Mouse (Mus musculus): ENCODE results near the gene Arhgef10l. TPM values are rescaled to one million over a fixed set of nuclear protein-coding genes. Genes with fewer than 3 reads are reported as not detected.
A peak's percentile ranks its signal among the peaks of the same experiment; 100 is the strongest.
"Not testable (repeated sequence)": the region's sequence is repeated elsewhere in the genome, so short reads cannot be mapped to it uniquely, and the experiment has no call there.

Gene Arhgef10l
- total and polyA plus RNA-seq, 3 experiments: 10.2 to 26.0 TPM; not detected in 1

DNA sequence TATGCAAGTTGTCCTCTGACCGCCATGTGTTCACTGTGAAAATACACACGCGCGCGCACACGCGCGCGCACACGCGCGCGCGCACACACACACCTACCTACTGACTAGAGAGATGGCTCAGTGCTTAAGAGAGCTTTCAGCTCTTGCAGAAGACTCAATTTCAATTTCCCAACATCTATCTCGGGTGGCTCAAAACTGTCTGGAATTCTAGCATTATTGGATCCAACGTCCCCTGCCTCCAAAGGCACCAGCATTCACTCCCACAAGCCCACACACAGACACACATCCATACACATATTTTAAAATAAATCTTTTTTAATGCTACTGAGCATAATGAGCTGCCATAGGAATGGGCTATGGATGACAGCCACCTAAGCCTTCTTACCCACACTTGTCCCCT lies 89.2 kb downstream of the Arhgef10l start:
- TF ChIP-seq MEF2A (IDR thresholded peaks at IDR 0.05; ENCODE audit: extremely low read depth, insufficient replicate concordance, low read depth, low read length, poor library complexity, severe bottlenecking): no peak
- no peak overlapping the region for H3K27ac ChIP-seq (ENCODE audit: control insufficient read depth, low read depth, low read length)
- H3K4me3 ChIP-seq (ENCODE audit: control insufficient read depth in 1 of 2, insufficient read depth in 1 of 2, low read depth in 2 of 2, low read length in 2 of 2): no peak overlapping the region
- no peak overlapping the region for H3K9ac ChIP-seq (ENCODE audit: control insufficient read depth, low read depth, low read length, poor library complexity, severe bottlenecking)
- no peaks in the 10 kb centered on the region for H3K9me3 ChIP-seq (replicated peaks; ENCODE audit: insufficient read depth, low read length)
- H3K36me3 ChIP-seq (ENCODE audit: control insufficient read depth in 1 of 2, insufficient read depth in 2 of 2, low read length in 2 of 2): peaks cover 0 to 2% of the 10 kb centered on the region in 2 experiments; a peak in 2 of 4 replicates
- DNase-seq (ENCODE audit: low read depth, low spot score): no peak
- H3K27me3 ChIP-seq (ENCODE audit: control insufficient read depth in 1 of 2, insufficient read depth in 2 of 2, low read length in 2 of 2): no peaks in the 10 kb centered on the region
- peaks cover 0 to 18% of the 10 kb centered on the region in 2 experiments; a peak in 2 of 4 replicates for H3K4me1 ChIP-seq (ENCODE audit: control insufficient read depth in 1 of 2, insufficient read depth in 2 of 2, low read length in 2 of 2)
- H3K79me2 ChIP-seq (ENCODE audit: control insufficient read depth, insufficient read depth, low read length, poor library complexity): peaks cover 4% of the 10 kb centered on the region

DNA sequence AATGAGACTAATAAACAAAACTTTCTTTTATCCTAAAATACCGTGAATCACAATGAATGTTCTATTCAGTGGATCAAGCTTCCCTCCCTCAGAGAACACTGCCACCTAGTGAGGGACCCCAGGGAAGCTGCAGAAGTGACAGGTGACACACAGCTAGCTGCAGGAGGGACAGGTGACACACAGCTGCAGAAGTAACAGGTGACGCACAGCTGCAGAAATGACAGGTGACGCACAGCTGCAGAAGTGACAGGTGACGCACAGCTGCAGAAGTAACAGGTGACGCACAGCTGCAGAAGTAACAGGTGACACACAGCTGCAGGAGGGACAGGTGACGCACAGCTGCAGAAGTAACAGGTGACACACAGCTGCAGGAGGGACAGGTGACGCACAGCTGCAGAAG lies 90.9 kb downstream of the Arhgef10l start:
- not testable (repeated sequence) for H3K27me3 ChIP-seq (ENCODE audit: control insufficient read depth in 1 of 2, insufficient read depth in 2 of 2, low read length in 2 of 2); DNase-seq (ENCODE audit: low read depth, low spot score); H3K79me2 ChIP-seq (ENCODE audit: control insufficient read depth, insufficient read depth, low read length, poor library complexity); H3K27ac ChIP-seq (ENCODE audit: control insufficient read depth, low read depth, low read length); H3K9ac ChIP-seq (ENCODE audit: control insufficient read depth, low read depth, low read length, poor library complexity, severe bottlenecking); H3K9me3 ChIP-seq (replicated peaks; ENCODE audit: insufficient read depth, low read length); H3K36me3 ChIP-seq (ENCODE audit: control insufficient read depth in 1 of 2, insufficient read depth in 2 of 2, low read length in 2 of 2); H3K4me3 ChIP-seq (ENCODE audit: control insufficient read depth in 1 of 2, insufficient read depth in 1 of 2, low read depth in 2 of 2, low read length in 2 of 2); H3K4me1 ChIP-seq (ENCODE audit: control insufficient read depth in 1 of 2, insufficient read depth in 2 of 2, low read length in 2 of 2)
- peak in 2 of 3 experiments; percentile 19; a peak in 2 of 6 replicates for TF ChIP-seq CTCF (IDR thresholded peaks at IDR 0.05 in 2 of 3, conservative IDR thresholded peaks at IDR 0.05 in 1 of 3; ENCODE audit: control insufficient read depth in 1 of 3, insufficient read depth in 1 of 3, low read depth in 2 of 3, low read length in 3 of 3, poor library complexity in 1 of 3, severe bottlenecking in 1 of 3)

DNA sequence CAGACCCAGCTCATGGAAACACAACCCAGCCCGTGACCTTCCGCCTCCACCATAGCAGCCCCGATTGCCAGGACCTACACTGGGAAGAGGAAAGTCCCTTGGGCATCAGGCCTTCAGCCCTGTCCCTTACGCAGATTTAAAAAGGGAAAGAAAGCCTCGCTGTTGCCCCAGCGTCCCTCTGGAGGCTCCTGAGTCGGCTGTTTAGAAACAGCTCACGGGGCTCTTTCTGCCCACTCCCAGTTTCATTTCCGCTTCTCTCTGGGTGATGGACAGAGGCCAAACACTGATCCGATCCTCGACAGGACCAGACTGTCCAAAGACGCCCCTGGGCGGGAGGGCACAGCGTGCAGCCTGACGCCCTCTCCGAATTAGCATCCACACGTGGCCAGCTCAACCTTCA lies 93.4 kb downstream of the Arhgef10l start:
- Histone ChIP-seq H3K4me3 (ENCODE audit: control insufficient read depth in 1 of 2, insufficient read depth in 1 of 2, low read depth in 2 of 2, low read length in 2 of 2) (no peak overlapping the region), H3K4me1 (ENCODE audit: control insufficient read depth in 1 of 2, insufficient read depth in 2 of 2, low read length in 2 of 2) (peaks cover 0 to 4% of the 10 kb centered on the region in 2 experiments; a peak in 1 of 4 replicates), H3K27me3 (ENCODE audit: control insufficient read depth in 1 of 2, insufficient read depth in 2 of 2, low read length in 2 of 2) (no peaks in the 10 kb centered on the region), H3K9me3 (replicated peaks; ENCODE audit: insufficient read depth, low read length) (no peaks in the 10 kb centered on the region), H3K27ac (ENCODE audit: control insufficient read depth, low read depth, low read length) (no peak overlapping the region), H3K9ac (ENCODE audit: control insufficient read depth, low read depth, low read length, poor library complexity, severe bottlenecking) (no peak overlapping the region), H3K79me2 (ENCODE audit: control insufficient read depth, insufficient read depth, low read length, poor library complexity) (no peaks in the 10 kb centered on the region), H3K36me3 (ENCODE audit: control insufficient read depth in 1 of 2, insufficient read depth in 2 of 2, low read length in 2 of 2) (no peaks in the 10 kb centered on the region; a peak in 1 of 4 replicates)
- no peak for TF ChIP-seq TCF12 (IDR thresholded peaks at IDR 0.05; ENCODE audit: low read depth, low read length)
- DNase-seq (ENCODE audit: low read depth, low spot score): no peak

DNA sequence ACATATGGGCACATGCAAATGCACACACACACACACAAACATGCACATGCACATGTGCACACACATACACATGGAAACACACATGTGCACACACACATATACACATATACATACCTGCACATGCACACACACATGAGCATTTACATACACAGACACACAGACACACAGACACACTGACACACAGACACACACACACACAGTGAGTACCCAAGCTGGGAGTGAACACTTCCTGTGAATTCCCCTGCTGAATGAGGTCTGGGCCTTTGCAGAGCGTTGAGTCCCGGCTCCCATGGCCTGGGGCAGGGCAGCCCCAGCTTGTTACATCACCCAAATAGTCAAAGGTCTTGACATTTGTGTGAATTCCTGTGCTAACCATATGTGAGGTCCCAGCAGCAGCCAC lies 96.4 kb downstream of the Arhgef10l start:
- DNase-seq (ENCODE audit: low read depth, low spot score): no peak
- TF ChIP-seq ZMIZ1 (IDR thresholded peaks at IDR 0.05; ENCODE audit: low read depth, low read length) (no peak), POLR2AphosphoS5 (IDR thresholded peaks at IDR 0.05; ENCODE audit: borderline replicate concordance, low read depth, low read length) (no peak), EP300 (IDR thresholded peaks at IDR 0.05; ENCODE audit: low read depth in 1 of 2, low read length in 2 of 2) (no peak), MEF2A (IDR thresholded peaks at IDR 0.05; ENCODE audit: extremely low read depth, insufficient replicate concordance, low read depth, low read length, poor library complexity, severe bottlenecking) (no peak), POLR2A (IDR thresholded peaks at IDR 0.05; ENCODE audit: control insufficient read depth in 1 of 2, insufficient read depth in 1 of 2, low read depth in 1 of 2, low read length in 2 of 2, poor library complexity in 1 of 2) (no peak), CHD2 (IDR thresholded peaks at IDR 0.05; ENCODE audit: low read length) (no peak), MYB (IDR thresholded peaks at IDR 0.05; ENCODE audit: low read depth, low read length) (no peak), NELFE (IDR thresholded peaks at IDR 0.05; ENCODE audit: low read depth, low read length) (no peak), TCF12 (IDR thresholded peaks at IDR 0.05; ENCODE audit: low read depth, low read length) (no peak), CHD1 (IDR thresholded peaks at IDR 0.05; ENCODE audit: low read depth, low read length) (no peak), SIN3A (IDR thresholded peaks at IDR 0.05; ENCODE audit: low read length) (no peak), ZKSCAN1 (IDR thresholded peaks at IDR 0.05; ENCODE audit: low read depth, low read length) (no peak), BHLHE40 (IDR thresholded peaks at IDR 0.05; ENCODE audit: borderline replicate concordance, low read depth, low read length) (no peak), GABPA (IDR thresholded peaks at IDR 0.05; ENCODE audit: low read depth, low read length) (no peak), UBTF (IDR thresholded peaks at IDR 0.05; ENCODE audit: borderline replicate concordance, insufficient read depth, low read depth, low read length) (no peak), HCFC1 (IDR thresholded peaks at IDR 0.05; ENCODE audit: low read depth, low read length) (no peak)
- H3K79me2 ChIP-seq (ENCODE audit: control insufficient read depth, insufficient read depth, low read length, poor library complexity): no peaks in the 10 kb centered on the region
- no peak overlapping the region for H3K4me3 ChIP-seq (ENCODE audit: control insufficient read depth in 1 of 2, insufficient read depth in 1 of 2, low read depth in 2 of 2, low read length in 2 of 2)
- no peak overlapping the region for H3K9ac ChIP-seq (ENCODE audit: control insufficient read depth, low read depth, low read length, poor library complexity, severe bottlenecking)
- no peaks in the 10 kb centered on the region; a peak in 1 of 4 replicates for H3K36me3 ChIP-seq (ENCODE audit: control insufficient read depth in 1 of 2, insufficient read depth in 2 of 2, low read length in 2 of 2)
- H3K27ac ChIP-seq (ENCODE audit: control insufficient read depth, low read depth, low read length): no peak overlapping the region
- H3K9me3 ChIP-seq (replicated peaks; ENCODE audit: insufficient read depth, low read length): no peaks in the 10 kb centered on the region
- H3K27me3 ChIP-seq (ENCODE audit: control insufficient read depth in 1 of 2, insufficient read depth in 2 of 2, low read length in 2 of 2): no peaks in the 10 kb centered on the region
- H3K4me1 ChIP-seq (ENCODE audit: control insufficient read depth in 1 of 2, insufficient read depth in 2 of 2, low read length in 2 of 2): peaks cover 0 to 4% of the 10 kb centered on the region in 2 experiments; a peak in 1 of 4 replicates
